Mouse (Mus musculus) kidney, postnatal 14 days (tissue): Measurements from ENCODE around the gene Gm20388.

Experiments used
- DNase-seq: peaks from one replicate; pipeline ENCODE4 v3.0.0; 2022; ENCODE audit warnings: mixed read lengths

The Gm20388 gene

DNA sequence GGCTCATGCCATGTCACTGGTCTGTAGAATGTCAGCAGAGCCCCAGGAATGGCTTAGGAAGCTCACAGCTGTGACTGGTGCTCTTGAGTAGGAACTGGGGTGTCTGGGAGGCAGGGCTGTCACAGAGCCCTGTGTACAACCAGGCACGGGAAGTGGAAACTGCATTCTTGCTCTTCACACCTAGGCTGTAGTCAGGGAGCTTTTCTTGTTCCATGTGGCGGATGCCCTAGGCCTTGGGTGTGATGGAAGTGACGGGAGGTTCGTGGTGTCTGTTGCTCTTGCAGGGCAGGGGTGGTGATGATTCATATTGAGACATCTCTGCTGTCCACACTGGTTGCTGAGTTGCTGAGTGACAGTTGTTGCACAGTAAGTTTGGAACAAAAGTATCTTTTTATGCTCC is 2084.5 kb downstream of the Gm20388 start:
- DNase-seq, result no peak

DNA sequence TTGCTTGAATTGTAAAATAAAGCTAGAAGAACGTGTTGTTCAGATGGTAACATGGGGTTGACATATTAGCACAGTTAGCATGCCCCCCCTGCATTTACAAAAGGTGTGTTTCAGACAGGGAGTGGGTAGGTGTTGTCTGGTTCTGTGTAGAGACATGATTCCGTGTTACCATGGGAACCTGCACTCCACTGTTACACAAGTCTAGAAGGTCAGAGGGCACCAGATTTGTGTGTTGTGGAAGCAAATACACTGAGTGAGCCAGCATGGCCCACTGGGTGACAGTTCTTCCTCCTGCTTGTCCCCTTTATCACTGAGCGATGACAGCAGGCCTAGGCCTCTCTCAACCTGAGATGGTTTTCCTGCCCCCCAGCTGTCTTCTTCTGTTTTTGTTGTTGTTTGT is 2085.3 kb downstream of the Gm20388 start:
- no peak for DNase-seq

DNA sequence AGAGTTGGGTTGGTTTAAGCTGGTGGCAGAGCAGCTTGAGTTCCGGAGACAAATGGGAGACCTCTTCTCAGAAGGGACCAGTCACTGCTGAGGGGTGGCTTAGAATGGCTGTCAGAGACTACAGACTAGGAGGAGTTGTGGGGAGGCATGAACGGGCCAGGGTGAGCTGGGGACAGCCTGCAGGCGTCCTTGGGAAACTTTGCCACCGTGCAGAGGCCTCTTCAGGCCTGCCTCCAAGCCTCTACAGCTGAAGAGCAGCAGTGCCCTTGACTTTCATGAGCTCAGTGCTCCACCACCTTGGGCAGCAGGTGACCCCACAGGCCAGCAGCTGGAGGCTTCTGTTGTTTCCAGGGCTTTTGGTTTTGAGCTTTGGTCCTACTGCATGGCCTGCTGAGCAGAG is 2088.0 kb downstream of the Gm20388 start:
- no peak for DNase-seq

GRCm38 (mm10) chr8:121999211-121999610 is 2088.6 kb downstream of the Gm20388 start:
- DNase-seq, result no peak

- DNase-seq, result no peak
Measured at GRCm38 (mm10) chr8:122001339-122002115, 2090.9 kb downstream of the Gm20388 start.

GRCm38 (mm10) chr8:122003646-122004045 is 2093.0 kb downstream of the Gm20388 start:
- no peak for DNase-seq

- DNase-seq, result no peak
Measured at GRCm38 (mm10) chr8:122004131-122004530, 2093.5 kb downstream of the Gm20388 start.

DNA sequence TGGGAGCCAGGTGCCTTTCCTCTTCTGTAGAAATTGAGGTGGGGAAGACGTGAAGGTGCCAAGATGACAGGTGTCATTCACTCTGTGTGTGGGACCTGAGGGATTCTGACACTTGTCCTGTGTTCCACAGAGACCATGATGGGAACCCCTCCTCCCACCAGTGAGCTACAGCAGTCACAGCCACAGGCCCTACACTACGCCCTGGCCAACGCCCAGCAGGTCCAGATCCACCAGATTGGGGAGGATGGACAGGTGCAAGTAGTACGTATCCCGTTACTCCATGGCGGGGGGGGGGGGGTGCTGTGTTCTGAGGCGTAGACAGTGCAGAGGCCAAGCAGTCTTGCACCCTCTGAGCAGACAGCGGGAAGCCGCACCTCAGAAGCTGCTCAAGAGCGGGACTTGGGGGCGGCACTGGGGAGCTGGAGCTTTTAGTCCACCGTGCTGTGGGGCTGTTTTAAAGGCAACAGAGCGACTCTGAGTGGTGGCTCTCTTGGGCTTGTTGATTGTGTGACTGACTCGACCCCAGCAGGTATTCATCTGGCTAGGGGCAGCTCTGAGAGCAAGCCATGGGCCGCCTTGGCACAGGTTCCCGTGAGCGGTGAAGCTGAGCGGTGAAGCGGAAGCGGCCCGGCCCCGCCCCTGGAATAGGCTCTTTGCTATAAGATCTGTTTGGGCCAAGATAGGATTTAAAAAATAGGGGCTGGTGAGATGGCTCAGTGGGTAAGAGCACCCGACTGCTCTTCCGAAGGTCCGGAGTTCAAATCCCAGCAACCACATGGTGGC is 2095.0 kb downstream of the Gm20388 start:
- peak; percentile 17 for DNase-seq

DNA sequence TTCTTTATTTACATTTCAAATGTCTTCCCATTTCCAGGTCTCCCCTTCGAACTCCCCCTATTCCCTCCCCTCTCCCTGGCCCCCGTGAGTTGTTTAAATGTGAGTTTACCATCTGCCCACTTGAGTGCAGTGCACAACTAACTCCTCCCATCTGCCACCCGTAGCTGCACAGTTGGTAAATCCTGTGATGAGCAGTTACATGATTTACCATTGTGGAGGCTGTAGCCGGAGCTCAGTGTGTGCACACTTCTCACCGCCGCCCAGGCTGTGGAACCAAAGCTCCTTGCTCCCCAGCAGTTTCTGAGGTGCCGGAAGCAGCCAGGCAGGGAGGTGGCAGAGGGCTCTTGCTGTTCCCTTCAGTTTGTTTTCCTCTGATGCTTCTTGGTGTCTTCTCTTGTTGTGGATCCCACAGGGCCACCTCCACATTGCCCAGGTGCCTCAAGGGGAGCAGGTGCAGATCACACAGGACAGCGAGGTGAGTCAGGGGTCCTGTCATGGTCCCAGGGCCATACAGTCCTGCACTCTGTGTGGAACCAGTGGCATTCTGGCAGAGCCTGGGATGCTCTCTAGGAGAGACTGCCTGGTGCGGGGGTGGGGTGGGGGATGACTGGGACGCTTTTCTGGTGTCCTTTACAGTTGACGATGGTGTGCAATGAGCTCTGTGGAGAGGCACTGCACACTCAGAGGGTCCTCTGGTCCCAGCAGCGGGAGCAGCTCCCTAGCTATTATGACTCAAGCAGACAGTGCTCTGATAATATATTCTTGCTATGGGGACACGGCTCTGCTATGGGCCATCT is 2096.2 kb downstream of the Gm20388 start:
- DNase-seq, result no peak

GRCm38 (mm10) chr8:122008395-122008794 is 2097.8 kb downstream of the Gm20388 start:
- no peak for DNase-seq

- no peak for DNase-seq
Measured at GRCm38 (mm10) chr8:122010638-122011037, 2100.0 kb downstream of the Gm20388 start.

GRCm38 (mm10) chr8:122011066-122011588 is 2100.5 kb downstream of the Gm20388 start:
- DNase-seq, result no peak

DNA sequence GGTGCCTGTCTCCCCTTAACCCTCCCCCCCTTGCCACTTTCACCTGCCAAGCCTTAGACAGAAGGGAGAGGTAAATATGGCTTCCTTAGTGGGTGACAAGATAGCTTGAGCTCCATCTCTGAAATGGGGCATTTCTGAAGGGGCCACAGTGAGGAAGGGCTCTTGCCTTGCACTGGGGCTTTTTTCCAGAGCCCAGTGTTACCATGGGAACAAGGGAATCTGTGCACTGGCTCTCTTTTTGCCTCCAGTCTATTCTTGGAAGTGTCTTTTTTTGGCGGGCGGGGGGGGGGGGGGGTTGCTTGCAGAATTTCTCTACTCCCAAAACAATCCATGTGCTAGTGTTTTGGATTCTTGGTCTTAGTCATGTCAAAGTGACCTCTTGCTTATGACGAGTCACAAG is 2104.0 kb downstream of the Gm20388 start:
- DNase-seq, result no peak

GRCm38 (mm10) chr8:122018046-122018831 is 2107.6 kb downstream of the Gm20388 start:
- peak; percentile 34 for DNase-seq

GRCm38 (mm10) chr8:122019162-122019561 is 2108.5 kb downstream of the Gm20388 start:
- no peak for DNase-seq

GRCm38 (mm10) chr8:122020050-122020771 is 2109.6 kb downstream of the Gm20388 start:
- DNase-seq, result no peak

GRCm38 (mm10) chr8:122021725-122022124 is 2111.1 kb downstream of the Gm20388 start:
- peak; percentile 31 for DNase-seq

GRCm38 (mm10) chr8:122022274-122022673 is 2111.6 kb downstream of the Gm20388 start:
- peak; percentile 35 for DNase-seq

GRCm38 (mm10) chr8:122022705-122023104 is 2112.1 kb downstream of the Gm20388 start:
- no peak for DNase-seq

DNA sequence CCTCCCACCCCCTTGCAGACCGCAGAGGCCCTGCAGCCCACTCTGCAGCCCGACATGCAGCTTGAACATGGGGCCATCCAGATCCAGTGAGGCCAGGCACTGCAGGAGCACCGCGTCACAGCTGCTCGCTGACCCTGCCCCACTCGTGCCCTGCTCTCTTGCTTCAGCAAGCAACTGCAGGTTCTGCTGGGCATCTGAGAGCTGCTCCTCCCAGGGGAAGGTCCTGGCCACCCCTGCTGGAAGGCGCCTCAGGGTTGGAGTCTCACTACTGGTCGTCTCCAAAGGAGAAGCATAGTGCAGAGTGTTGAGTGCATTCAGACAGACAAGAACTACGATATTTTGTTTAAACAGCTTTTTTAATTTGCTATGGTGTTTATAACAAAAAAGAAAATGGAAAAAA is 2114.9 kb downstream of the Gm20388 start:
- DNase-seq, result no peak

DNA sequence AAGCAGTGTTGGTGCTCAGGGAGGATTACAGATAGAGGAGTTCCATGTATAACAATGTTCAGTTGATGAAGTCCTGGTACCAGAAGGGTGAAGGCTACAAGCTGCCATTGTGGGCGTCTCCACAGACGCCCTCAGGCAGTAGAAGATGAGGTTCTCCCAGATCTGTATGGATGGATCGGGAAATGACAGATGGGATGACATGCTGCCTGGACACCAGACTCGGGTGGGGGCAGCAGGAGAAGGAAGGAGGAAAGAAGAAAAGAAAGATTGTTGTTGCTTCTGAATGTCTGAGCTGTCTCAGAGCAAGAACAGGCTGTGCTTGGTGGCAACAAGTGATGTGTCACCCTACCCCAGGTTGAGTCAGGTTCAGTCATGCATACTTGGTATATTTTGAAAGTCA is 2117.5 kb downstream of the Gm20388 start:
- DNase-seq, result no peak

DNA sequence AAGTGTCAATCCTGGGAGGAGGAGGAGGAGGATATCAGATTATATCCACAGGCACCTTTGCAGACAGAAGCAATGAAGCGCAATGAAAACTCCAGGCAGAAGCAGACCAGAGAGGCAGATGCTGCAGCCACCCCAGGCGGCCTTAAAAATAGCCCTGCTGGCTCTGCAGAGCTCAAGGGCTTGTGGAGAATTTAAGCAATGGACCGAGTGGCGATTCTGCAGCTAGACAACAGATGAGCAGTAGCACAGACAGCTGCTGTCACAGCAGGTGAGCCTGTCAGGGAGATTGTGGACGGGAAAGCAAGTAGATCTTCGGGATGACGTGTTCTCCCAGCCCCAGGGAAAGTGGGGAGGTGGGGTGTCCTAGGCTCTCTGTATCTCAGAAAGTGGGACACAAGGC is 2120.3 kb downstream of the Gm20388 start:
- DNase-seq, result no peak
